Mouse (Mus musculus) MEL (cell line): ENCODE results near the gene Vav2. TPM values are rescaled to one million over a fixed set of nuclear protein-coding genes. Genes with fewer than 3 reads are reported as not detected.

Experiments used
- DNase-seq: peaks from one replicate; pipeline ENCODE4 v3.0.0; 2011; ENCODE audit warnings: low read depth, low spot score
- H3K27ac ChIP-seq: 2 replicates; pipeline ENCODE4 v1.5.1; 2012; ENCODE audit warnings: low read depth, mild to moderate bottlenecking, control low read depth, low read length, moderate library complexity; ENCODE audit not compliant: control insufficient read depth
- H3K27me3 ChIP-seq, 2 experiments: fragments of 150-350 bp in 1 of 2; sonication (generic) in 1 of 2; 2 replicates each; pipeline ENCODE4 v1.6.1; 2012; ENCODE audit warnings: low read length in 2 of 2, mild to moderate bottlenecking in 2 of 2, improper control_type of control experiment in 1 of 2, moderate library complexity in 1 of 2; ENCODE audit not compliant: insufficient read depth in 2 of 2, control insufficient read depth in 1 of 2
- H3K36me3 ChIP-seq, 2 experiments: 2 replicates each; pipeline ENCODE4 v1.6.1; 2012 to 2014; ENCODE audit warnings: low read length in 2 of 2, improper control_type of control experiment in 1 of 2, inconsistent platforms in 1 of 2, mild to moderate bottlenecking in 1 of 2; ENCODE audit not compliant: insufficient read depth in 2 of 2, control insufficient read depth in 1 of 2
- H3K4me1 ChIP-seq, 2 experiments: fragments of 150-350 bp in 1 of 2; sonication (generic) in 1 of 2; 2 replicates each; pipeline ENCODE4 v1.6.1; 2012; ENCODE audit warnings: low read length in 2 of 2, improper control_type of control experiment in 1 of 2, mild to moderate bottlenecking in 1 of 2; ENCODE audit not compliant: insufficient read depth in 2 of 2, control insufficient read depth in 1 of 2
- H3K4me3 ChIP-seq, 2 experiments: fragments of 150-350 bp in 1 of 2; sonication (generic) in 1 of 2; 2 replicates each; pipeline ENCODE4 v1.5.1; 2012; ENCODE audit warnings: low read depth in 2 of 2, low read length in 2 of 2, mild to moderate bottlenecking in 2 of 2, moderate library complexity in 2 of 2, control low read depth in 1 of 2, improper control_type of control experiment in 1 of 2; ENCODE audit not compliant: control insufficient read depth in 1 of 2, insufficient read depth in 1 of 2
- H3K79me2 ChIP-seq: 2 replicates; pipeline ENCODE4 v1.6.1; 2012; ENCODE audit warnings: mild to moderate bottlenecking, low read length, moderate library complexity; ENCODE audit not compliant: control insufficient read depth, poor library complexity, insufficient read depth
- H3K9ac ChIP-seq: 2 replicates; pipeline ENCODE4 v1.6.1; 2012; ENCODE audit warnings: low read depth, mild to moderate bottlenecking, control low read depth, low read length, moderate library complexity; ENCODE audit not compliant: control insufficient read depth, poor library complexity, severe bottlenecking
- H3K9me3 ChIP-seq: fragments of 150-350 bp; sonication (generic); replicated peaks from 2 replicates; pipeline ENCODE4 v1.6.1; 2012; ENCODE audit warnings: mild to moderate bottlenecking, low read length, improper control_type of control experiment, moderate library complexity; ENCODE audit not compliant: insufficient read depth
- BHLHE40 ChIP-seq: IDR thresholded peaks from 2 replicates; pipeline ENCODE4 v1.6.1; 2012; ENCODE audit warnings: low read depth, mild to moderate bottlenecking, inconsistent platforms, low read length, improper control_type of control experiment, borderline replicate concordance
- CHD2 ChIP-seq: IDR thresholded peaks from 2 replicates; pipeline ENCODE4 v1.6.1; 2011; ENCODE audit warnings: low read length, improper control_type of control experiment
- ETS1 ChIP-seq: IDR thresholded peaks from 2 replicates; pipeline ENCODE4 v1.6.1; 2012; ENCODE audit warnings: low read depth, mild to moderate bottlenecking, inconsistent platforms, low read length, improper control_type of control experiment, moderate library complexity
- GABPA ChIP-seq: IDR thresholded peaks from 2 replicates; pipeline ENCODE4 v1.6.1; 2012; ENCODE audit warnings: low read depth, mild to moderate bottlenecking, inconsistent platforms, low read length, improper control_type of control experiment, moderate library complexity
- HCFC1 ChIP-seq: IDR thresholded peaks from 2 replicates; pipeline ENCODE4 v1.6.1; 2012; ENCODE audit warnings: low read depth, mild to moderate bottlenecking, inconsistent platforms, low read length, improper control_type of control experiment, moderate library complexity
- MAFK ChIP-seq: IDR thresholded peaks from 2 replicates; pipeline ENCODE4 v1.6.1; 2011; ENCODE audit warnings: low read depth, mild to moderate bottlenecking, low read length, improper control_type of control experiment, borderline replicate concordance
- MXI1 ChIP-seq: IDR thresholded peaks from 2 replicates; pipeline ENCODE4 v1.6.1; 2011; ENCODE audit warnings: mild to moderate bottlenecking, low read depth, low read length, improper control_type of control experiment
- MYB ChIP-seq: IDR thresholded peaks from 2 replicates; pipeline ENCODE4 v1.6.1; 2011; ENCODE audit warnings: mild to moderate bottlenecking, low read depth, low read length, improper control_type of control experiment
- NRF1 ChIP-seq: IDR thresholded peaks from 2 replicates; pipeline ENCODE4 v1.6.1; 2014; ENCODE audit warnings: low read depth, mild to moderate bottlenecking, inconsistent platforms, low read length, improper control_type of control experiment, moderate library complexity; ENCODE audit not compliant: poor library complexity, insufficient read depth, severe bottlenecking
- POLR2AphosphoS2 ChIP-seq: IDR thresholded peaks from 2 replicates; pipeline ENCODE4 v1.6.1; 2011; ENCODE audit warnings: low read length, improper control_type of control experiment
- RCOR1 ChIP-seq: IDR thresholded peaks from 2 replicates; pipeline ENCODE4 v1.6.1; 2012; ENCODE audit warnings: low read depth, mild to moderate bottlenecking, inconsistent platforms, low read length, improper control_type of control experiment
- SMC3 ChIP-seq: IDR thresholded peaks from 2 replicates; pipeline ENCODE4 v1.6.1; 2011; ENCODE audit warnings: low read depth, low read length, improper control_type of control experiment
- TAL1 ChIP-seq: IDR thresholded peaks from 2 replicates; pipeline ENCODE4 v1.6.1; 2012; ENCODE audit warnings: mild to moderate bottlenecking, inconsistent platforms, low read length, moderate library complexity, mixed read lengths
- TCF12 ChIP-seq: IDR thresholded peaks from 2 replicates; pipeline ENCODE4 v1.6.1; 2014; ENCODE audit warnings: low read depth, mild to moderate bottlenecking, inconsistent platforms, low read length, improper control_type of control experiment, moderate library complexity
- UBTF ChIP-seq: IDR thresholded peaks from 2 replicates; pipeline ENCODE4 v1.6.1; 2012; ENCODE audit warnings: low read depth, mild to moderate bottlenecking, inconsistent platforms, low read length, improper control_type of control experiment, moderate library complexity, borderline replicate concordance; ENCODE audit not compliant: insufficient read depth
- USF2 ChIP-seq, 2 experiments: IDR thresholded peaks; 2 replicates each; pipeline ENCODE4 v1.6.1; 2011 to 2012; ENCODE audit warnings: improper control_type of control experiment in 2 of 2, low read length in 2 of 2, borderline replicate concordance in 1 of 2, inconsistent platforms in 1 of 2, low read depth in 1 of 2, mild to moderate bottlenecking in 1 of 2; ENCODE audit not compliant: insufficient read depth in 1 of 2
- ZC3H11A ChIP-seq: IDR thresholded peaks from 2 replicates; pipeline ENCODE4 v1.6.1; 2012; ENCODE audit warnings: low read depth, mild to moderate bottlenecking, inconsistent platforms, low read length, improper control_type of control experiment
- ZKSCAN1 ChIP-seq: IDR thresholded peaks from 2 replicates; pipeline ENCODE4 v1.6.1; 2012; ENCODE audit warnings: low read depth, mild to moderate bottlenecking, inconsistent platforms, low read length, improper control_type of control experiment, moderate library complexity
- ZMIZ1 ChIP-seq: IDR thresholded peaks from 2 replicates; pipeline ENCODE4 v1.6.1; 2012; ENCODE audit warnings: low read depth, mild to moderate bottlenecking, inconsistent platforms, low read length, improper control_type of control experiment, moderate library complexity
- ZNF384 ChIP-seq: IDR thresholded peaks from 2 replicates; pipeline ENCODE4 v1.6.1; 2012; ENCODE audit warnings: low read depth, mild to moderate bottlenecking, inconsistent platforms, low read length, improper control_type of control experiment
- polyA plus RNA-seq, 2 experiments: library from polyadenylated mRNA; stranded (reverse) in 1 of 2; unstranded in 1 of 2; fragments of >175 nt in 1 of 2; fragments of >200 nt in 1 of 2; gene quantifications; 2 replicates each; pipeline versions ENCODE4 v1.2.1 to v1.2.4; 2012; ENCODE audit warnings: low replicate concordance in 2 of 2, low read depth in 1 of 2; ENCODE audit not compliant: insufficient read length in 2 of 2, insufficient read depth in 1 of 2, missing spikeins in 1 of 2
- total RNA-seq: library from RNA; depleted of rRNA; stranded (reverse); fragments of 300-350 nt; gene quantifications from 2 replicates; pipeline ENCODE4 v1.2.3, GENCODE M21; 2012

Vav2 gene
- total and polyA plus RNA-seq, 3 experiments = 8.8 to 15.9 TPM; not detected in 1

DNA sequence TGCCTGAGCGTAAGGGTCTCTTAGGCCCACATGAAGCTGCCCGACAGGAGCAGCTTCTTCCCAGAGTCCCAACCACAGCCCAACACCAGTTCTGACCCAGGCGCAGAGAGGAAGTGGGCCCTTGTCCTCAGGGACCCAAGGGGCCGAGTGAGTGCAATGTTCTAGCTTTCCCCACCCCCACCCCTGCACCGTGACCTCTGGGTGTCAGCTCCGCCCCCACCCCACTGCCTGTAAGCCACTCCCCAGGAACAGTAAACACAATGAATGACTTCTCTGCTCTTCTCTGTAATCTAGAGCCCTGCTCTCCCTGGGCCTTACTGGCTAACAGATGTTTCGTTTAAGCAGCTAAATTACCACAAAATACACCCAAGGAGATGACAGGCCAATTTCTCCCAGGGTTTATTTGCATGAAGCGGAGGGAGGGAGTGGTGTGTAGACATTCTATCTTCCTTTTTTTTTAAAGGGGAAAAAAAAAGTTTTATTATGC, 15.1 kb downstream of the Vav2 start:
- Histone ChIP-seq H3K27ac (no peak overlapping the region), H3K4me1 (peaks cover 0 to 7% of the 10 kb centered on the region in 2 experiments; a peak in 3 of 4 replicates), H3K36me3 (no peaks in the 10 kb centered on the region), H3K4me3 (no peak overlapping the region), H3K9me3 (no peaks in the 10 kb centered on the region), H3K9ac (no peak overlapping the region), H3K79me2 (no peaks in the 10 kb centered on the region), H3K27me3 (no peaks in the 10 kb centered on the region)
- TF ChIP-seq ETS1 = 0 out of 2 replicates have a peak, but pooled peaks have one; percentile 23
- TF ChIP-seq ZNF384 = peak; percentile 86
- TF ChIP-seq NRF1 = no peak
- peak; percentile 51 for DNase-seq

- no peak overlapping the region for H3K4me3 ChIP-seq
- no peaks in the 10 kb centered on the region for H3K79me2 ChIP-seq
- H3K4me1 ChIP-seq = peaks cover 0 to 7% of the 10 kb centered on the region in 2 experiments; a peak in 3 of 4 replicates
- DNase-seq = no peak
- TF ChIP-seq UBTF = no peak
- TF ChIP-seq TCF12 = no peak
- no peak for TF ChIP-seq USF2 (IDR thresholded peaks at IDR 0.05; ENCODE audit: borderline replicate concordance in 1 of 2, insufficient read depth in 1 of 2, low read depth in 1 of 2, low read length in 2 of 2)
- no peak for TF ChIP-seq MYB
- no peak for TF ChIP-seq BHLHE40
- no peak for TF ChIP-seq HCFC1
- no peak for TF ChIP-seq ZC3H11A
- TF ChIP-seq ZNF384 = no peak
- no peak for TF ChIP-seq GABPA
- TF ChIP-seq NRF1 = no peak
- no peak for TF ChIP-seq MXI1
- TF ChIP-seq ZKSCAN1 = no peak
- TF ChIP-seq RCOR1 = no peak
- TF ChIP-seq TAL1 = no peak
- no peak for TF ChIP-seq ZMIZ1
- no peak for TF ChIP-seq CHD2
- no peak for TF ChIP-seq POLR2AphosphoS2
- TF ChIP-seq SMC3 = no peak
- TF ChIP-seq MAFK = no peak
- H3K9me3 ChIP-seq = no peaks in the 10 kb centered on the region
- no peaks in the 10 kb centered on the region for H3K27me3 ChIP-seq
- no peak overlapping the region for H3K27ac ChIP-seq
- no peaks in the 10 kb centered on the region for H3K36me3 ChIP-seq
- H3K9ac ChIP-seq = no peak overlapping the region
Measured at GRCm38 (mm10) chr2:27410518-27411140, 16.2 kb downstream of the Vav2 start.
